Mouse (Mus musculus): ENCODE data around the gene Itgb5. TPM values are rescaled to one million over a fixed set of nuclear protein-coding genes. Genes with fewer than 3 reads are reported as not detected.

Itgb5 gene
- total and polyA plus RNA-seq, 3 experiments: 0.27 to 0.58 TPM; not detected in 1

DNA sequence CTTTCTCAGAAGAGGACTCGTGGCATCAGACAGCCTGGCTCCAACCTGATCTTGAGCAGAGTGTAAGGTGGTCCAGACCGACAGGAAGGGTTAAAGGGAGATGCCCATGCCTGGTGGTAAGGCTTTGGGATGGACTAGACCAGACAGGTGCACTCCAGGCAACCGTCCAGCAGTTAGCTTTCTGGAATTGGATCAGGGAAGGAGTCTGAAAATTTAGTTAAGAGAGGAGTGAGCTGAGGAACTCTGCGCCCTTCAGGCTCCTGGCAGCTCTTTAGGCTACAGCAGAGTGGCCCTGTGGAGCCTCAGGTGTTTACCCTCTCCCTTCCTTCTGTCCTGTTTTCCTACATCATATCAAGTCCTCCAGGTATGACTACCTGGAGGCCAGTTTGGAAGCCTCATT, 32.9 kb downstream of the Itgb5 start:
- Histone ChIP-seq H3K27ac (ENCODE audit: control insufficient read depth, low read depth, low read length) (no peak overlapping the region), H3K36me3 (ENCODE audit: control insufficient read depth in 1 of 2, insufficient read depth in 2 of 2, low read length in 2 of 2) (peaks cover 0 to 4% of the 10 kb centered on the region in 2 experiments; a peak in 1 of 4 replicates), H3K4me3 (ENCODE audit: control insufficient read depth in 1 of 2, insufficient read depth in 1 of 2, low read depth in 2 of 2, low read length in 2 of 2) (no peak overlapping the region), H3K9me3 (replicated peaks; ENCODE audit: insufficient read depth, low read length) (no peaks in the 10 kb centered on the region), H3K9ac (ENCODE audit: control insufficient read depth, low read depth, low read length, poor library complexity, severe bottlenecking) (no peak overlapping the region), H3K27me3 (ENCODE audit: control insufficient read depth in 1 of 2, insufficient read depth in 2 of 2, low read length in 2 of 2) (no peaks in the 10 kb centered on the region; a peak in 1 of 4 replicates), H3K79me2 (ENCODE audit: control insufficient read depth, insufficient read depth, low read length, poor library complexity) (no peaks in the 10 kb centered on the region), H3K4me1 (ENCODE audit: control insufficient read depth in 1 of 2, insufficient read depth in 2 of 2, low read length in 2 of 2) (peaks cover 0 to 13% of the 10 kb centered on the region in 2 experiments; a peak in 2 of 4 replicates)
- TF ChIP-seq ZC3H11A (IDR thresholded peaks at IDR 0.05; ENCODE audit: low read depth, low read length) (no peak), TBP (IDR thresholded peaks at IDR 0.05; ENCODE audit: low read depth, low read length) (no peak), CTCF (IDR thresholded peaks at IDR 0.05 in 2 of 3, conservative IDR thresholded peaks at IDR 0.05 in 1 of 3; ENCODE audit: control insufficient read depth in 1 of 3, insufficient read depth in 1 of 3, low read depth in 2 of 3, low read length in 3 of 3, poor library complexity in 1 of 3, severe bottlenecking in 1 of 3) (no peak), JUND (IDR thresholded peaks at IDR 0.05; ENCODE audit: low read depth, low read length) (no peak), HCFC1 (IDR thresholded peaks at IDR 0.05; ENCODE audit: low read depth, low read length) (no peak), MAZ (IDR thresholded peaks at IDR 0.05; ENCODE audit: low read depth, low read length) (no peak), UBTF (IDR thresholded peaks at IDR 0.05; ENCODE audit: borderline replicate concordance, insufficient read depth, low read depth, low read length) (no peak), ZKSCAN1 (IDR thresholded peaks at IDR 0.05; ENCODE audit: low read depth, low read length) (no peak), KAT2A (conservative IDR thresholded peaks at IDR 0.05; ENCODE audit: low read depth, low read length) (no peak), BHLHE40 (IDR thresholded peaks at IDR 0.05; ENCODE audit: borderline replicate concordance, low read depth, low read length) (no peak), GATA1 (IDR thresholded peaks at IDR 0.05; ENCODE audit: low read depth, low read length) (no peak), MXI1 (IDR thresholded peaks at IDR 0.05; ENCODE audit: low read depth, low read length) (no peak), MAFK (IDR thresholded peaks at IDR 0.05; ENCODE audit: borderline replicate concordance, low read depth, low read length) (no peak), SMC3 (IDR thresholded peaks at IDR 0.05; ENCODE audit: low read depth, low read length) (no peak), NRF1 (IDR thresholded peaks at IDR 0.05; ENCODE audit: insufficient read depth, low read depth, low read length, poor library complexity, severe bottlenecking) (no peak), ELF1 (IDR thresholded peaks at IDR 0.05; ENCODE audit: low read depth, low read length) (no peak), E2F4 (IDR thresholded peaks at IDR 0.05; ENCODE audit: borderline replicate concordance, low read depth, low read length) (no peak)
- no peak for DNase-seq (ENCODE audit: low read depth, low spot score)

GRCm38 (mm10) chr16:33863208-33863751, 33.8 kb downstream of the Itgb5 start:
- H3K79me2 ChIP-seq (ENCODE audit: control insufficient read depth, insufficient read depth, low read length, poor library complexity): no peaks in the 10 kb centered on the region
- H3K27me3 ChIP-seq (ENCODE audit: control insufficient read depth in 1 of 2, insufficient read depth in 2 of 2, low read length in 2 of 2): no peaks in the 10 kb centered on the region; a peak in 2 of 4 replicates
- H3K9ac ChIP-seq (ENCODE audit: control insufficient read depth, low read depth, low read length, poor library complexity, severe bottlenecking): no peak overlapping the region
- H3K27ac ChIP-seq (ENCODE audit: control insufficient read depth, low read depth, low read length): no peak overlapping the region
- TF ChIP-seq CTCF (IDR thresholded peaks at IDR 0.05 in 2 of 3, conservative IDR thresholded peaks at IDR 0.05 in 1 of 3; ENCODE audit: control insufficient read depth in 1 of 3, insufficient read depth in 1 of 3, low read depth in 2 of 3, low read length in 3 of 3, poor library complexity in 1 of 3, severe bottlenecking in 1 of 3): no peak
- TF ChIP-seq ZMIZ1 (IDR thresholded peaks at IDR 0.05; ENCODE audit: low read depth, low read length): no peak
- TF ChIP-seq POLR2A (IDR thresholded peaks at IDR 0.05; ENCODE audit: control insufficient read depth in 1 of 2, insufficient read depth in 1 of 2, low read depth in 1 of 2, low read length in 2 of 2, poor library complexity in 1 of 2): no peak
- no peak for TF ChIP-seq GABPA (IDR thresholded peaks at IDR 0.05; ENCODE audit: low read depth, low read length)
- TF ChIP-seq BHLHE40 (IDR thresholded peaks at IDR 0.05; ENCODE audit: borderline replicate concordance, low read depth, low read length): no peak
- no peak for TF ChIP-seq CHD1 (IDR thresholded peaks at IDR 0.05; ENCODE audit: low read depth, low read length)
- TF ChIP-seq MXI1 (IDR thresholded peaks at IDR 0.05; ENCODE audit: low read depth, low read length): no peak
- no peak for TF ChIP-seq USF1 (IDR thresholded peaks at IDR 0.05; ENCODE audit: low read depth, low read length)
- TF ChIP-seq JUND (IDR thresholded peaks at IDR 0.05; ENCODE audit: low read depth, low read length): no peak
- no peak for TF ChIP-seq MYB (IDR thresholded peaks at IDR 0.05; ENCODE audit: low read depth, low read length)
- no peak for TF ChIP-seq ZKSCAN1 (IDR thresholded peaks at IDR 0.05; ENCODE audit: low read depth, low read length)
- no peak for TF ChIP-seq MYC (IDR thresholded peaks at IDR 0.05; ENCODE audit: low read depth, low read length)
- no peak for TF ChIP-seq ZC3H11A (IDR thresholded peaks at IDR 0.05; ENCODE audit: low read depth, low read length)
- no peak for TF ChIP-seq NRF1 (IDR thresholded peaks at IDR 0.05; ENCODE audit: insufficient read depth, low read depth, low read length, poor library complexity, severe bottlenecking)
- TF ChIP-seq SMC3 (IDR thresholded peaks at IDR 0.05; ENCODE audit: low read depth, low read length): no peak
- TF ChIP-seq ELF1 (IDR thresholded peaks at IDR 0.05; ENCODE audit: low read depth, low read length): no peak
- TF ChIP-seq ZNF384 (IDR thresholded peaks at IDR 0.05; ENCODE audit: low read depth, low read length): no peak
- TF ChIP-seq MEF2A (IDR thresholded peaks at IDR 0.05; ENCODE audit: extremely low read depth, insufficient replicate concordance, low read depth, low read length, poor library complexity, severe bottlenecking): no peak
- H3K36me3 ChIP-seq (ENCODE audit: control insufficient read depth in 1 of 2, insufficient read depth in 2 of 2, low read length in 2 of 2): peaks cover 0 to 4% of the 10 kb centered on the region in 2 experiments; a peak in 1 of 4 replicates
- DNase-seq (ENCODE audit: low read depth, low spot score): no peak
- peaks cover 0 to 13% of the 10 kb centered on the region in 2 experiments; a peak in 2 of 4 replicates for H3K4me1 ChIP-seq (ENCODE audit: control insufficient read depth in 1 of 2, insufficient read depth in 2 of 2, low read length in 2 of 2)
- no peak overlapping the region for H3K4me3 ChIP-seq (ENCODE audit: control insufficient read depth in 1 of 2, insufficient read depth in 1 of 2, low read depth in 2 of 2, low read length in 2 of 2)
- no peaks in the 10 kb centered on the region for H3K9me3 ChIP-seq (replicated peaks; ENCODE audit: insufficient read depth, low read length)
